Mouse (Mus musculus) cerebellum, postnatal 36 days (tissue): ENCODE data around the gene Olfr283.
"Not testable (repeated sequence)": the region's sequence is repeated elsewhere in the genome, so short reads cannot be mapped to it uniquely, and the experiment has no call there.

Experiments
- DNase-seq, 2 experiments: peaks; one replicate each; pipeline ENCODE4 v3.0.0; 2021 to 2022; ENCODE audit warnings: mixed read lengths in 2 of 2

Gene Olfr283

DNA sequence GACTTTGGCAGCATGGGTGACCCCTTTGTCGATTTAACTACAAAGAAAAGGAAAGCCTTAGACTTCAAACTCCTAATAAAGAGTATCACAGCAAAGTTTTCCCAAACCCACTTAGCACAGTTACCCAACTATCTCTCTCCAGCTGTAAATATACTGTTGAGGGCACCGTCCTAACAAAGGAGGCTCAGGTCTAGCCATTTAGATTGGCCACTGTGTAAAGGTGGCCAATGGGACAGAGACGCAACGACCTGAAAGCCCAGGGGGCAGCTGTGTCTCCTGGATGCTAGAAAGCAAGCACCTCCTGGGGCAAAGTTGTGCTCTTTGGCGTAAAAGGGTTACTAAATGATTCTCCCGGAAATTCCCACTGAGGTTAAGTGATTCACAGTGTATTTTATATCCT is at the start of gene Olfr283:
Gene Olfr283 (minus strand): TSS at position 101 of the 400 bp plus-strand sequence.
- DNase-seq: no peak

- DNase-seq: no peak
These were observed 44.4 kb upstream of the Olfr283 start for GRCm38 (mm10) chr15:98425188-98425587.

DNA sequence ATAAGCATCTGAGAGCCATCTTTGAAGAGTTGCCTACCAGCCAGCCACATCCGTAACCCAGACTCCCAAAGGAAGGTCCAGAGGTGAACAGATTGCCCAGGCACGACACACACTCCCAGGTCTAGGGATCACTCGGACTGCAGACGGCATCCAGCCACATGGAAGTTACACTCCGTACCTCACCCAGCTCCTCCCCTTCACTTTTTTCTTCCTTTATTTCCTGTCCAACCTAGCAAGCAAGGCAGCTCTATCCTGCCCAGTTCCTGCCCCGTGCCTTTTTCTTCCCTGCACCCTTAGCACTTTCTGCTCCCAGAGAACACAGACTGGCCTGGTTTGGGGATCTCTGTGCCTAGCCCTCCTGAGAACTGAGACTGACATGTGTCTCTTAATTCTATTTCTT is 44.0 kb upstream of the Olfr283 start:
- DNase-seq: no peak

DNA sequence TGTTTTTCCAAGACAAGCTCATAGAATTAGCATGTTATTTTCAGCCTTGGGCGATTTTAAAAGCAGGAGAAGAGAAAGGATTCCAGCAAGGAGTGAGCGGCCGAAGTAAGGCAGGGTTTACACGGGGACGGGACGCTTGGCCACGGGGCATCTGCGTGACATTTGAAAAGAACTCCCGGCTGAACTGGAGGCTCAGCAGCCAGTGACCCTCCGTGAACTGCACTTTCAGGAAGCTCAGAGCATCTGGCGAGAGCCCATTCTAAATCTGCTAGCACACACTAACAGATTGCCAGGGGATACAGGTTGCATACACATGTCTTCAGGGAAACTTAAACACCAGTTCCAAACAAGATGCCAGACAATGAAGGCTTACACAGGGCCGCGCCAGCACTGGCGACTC is 43.6 kb upstream of the Olfr283 start:
- no peak for DNase-seq

DNA sequence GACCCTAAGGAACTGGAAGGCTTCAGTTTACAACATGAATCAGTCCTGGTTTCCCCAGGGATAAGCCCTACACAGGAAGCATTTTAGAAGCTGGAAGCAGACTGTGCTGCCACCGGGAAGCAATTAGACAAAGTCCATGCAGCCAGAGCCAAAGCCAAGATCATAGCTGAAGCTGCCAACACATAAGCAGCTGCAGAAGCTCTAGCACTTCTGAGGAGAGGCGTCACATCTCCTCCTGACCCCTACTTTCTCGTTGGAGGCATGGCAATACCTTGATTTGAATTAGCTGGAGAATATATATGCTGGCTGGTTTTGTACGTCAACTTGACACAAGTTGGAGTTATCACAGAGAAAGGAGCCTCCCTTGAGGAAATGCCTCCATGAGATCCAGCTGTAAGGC is 40.2 kb upstream of the Olfr283 start:
- DNase-seq: no peak

DNA sequence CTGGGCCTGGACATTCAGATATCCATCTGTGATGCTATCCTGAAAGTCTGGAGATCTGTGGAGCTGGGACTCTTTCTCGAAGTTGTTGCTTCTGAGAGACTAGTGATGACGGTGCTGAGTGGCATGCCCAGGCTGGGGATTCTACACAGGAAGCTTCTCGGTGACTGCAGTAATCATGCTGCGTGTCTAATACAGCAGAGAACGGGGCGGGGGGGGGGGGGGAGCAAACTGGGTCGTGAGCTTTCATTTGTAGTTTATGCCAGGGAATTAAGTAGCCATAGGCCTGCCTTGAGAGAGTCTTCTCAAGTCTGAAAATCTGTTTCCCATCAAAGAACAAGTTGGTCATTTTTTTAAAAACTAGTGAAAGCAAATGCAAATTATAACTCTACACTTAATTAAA is 37.4 kb upstream of the Olfr283 start:
- no peak for DNase-seq

DNA sequence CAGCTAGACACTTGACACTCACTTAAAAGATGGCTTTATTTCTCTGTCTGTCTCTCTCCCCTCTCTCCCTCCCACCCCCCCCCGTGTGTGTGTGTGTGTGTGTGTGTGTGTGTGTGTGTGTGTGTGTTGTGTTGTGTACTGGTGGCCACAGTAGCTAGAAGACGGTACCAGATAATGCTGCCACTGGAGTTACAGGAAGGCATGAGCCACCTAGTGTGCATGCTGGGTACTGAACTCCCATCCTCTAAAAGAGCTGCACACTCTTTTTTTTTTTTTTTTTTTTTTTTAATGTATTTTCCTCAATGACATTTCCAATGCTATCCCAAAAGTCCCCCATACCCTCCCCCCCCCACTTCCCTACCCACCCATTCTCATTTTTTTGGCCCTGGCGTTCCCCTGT is 36.5 kb upstream of the Olfr283 start:
- not testable (repeated sequence) for DNase-seq

GRCm38 (mm10) chr15:98416802-98417201 is 36.1 kb upstream of the Olfr283 start:
- DNase-seq: not testable (repeated sequence)

- DNase-seq: no peak
These were observed 35.2 kb upstream of the Olfr283 start for GRCm38 (mm10) chr15:98415996-98416395.

DNA sequence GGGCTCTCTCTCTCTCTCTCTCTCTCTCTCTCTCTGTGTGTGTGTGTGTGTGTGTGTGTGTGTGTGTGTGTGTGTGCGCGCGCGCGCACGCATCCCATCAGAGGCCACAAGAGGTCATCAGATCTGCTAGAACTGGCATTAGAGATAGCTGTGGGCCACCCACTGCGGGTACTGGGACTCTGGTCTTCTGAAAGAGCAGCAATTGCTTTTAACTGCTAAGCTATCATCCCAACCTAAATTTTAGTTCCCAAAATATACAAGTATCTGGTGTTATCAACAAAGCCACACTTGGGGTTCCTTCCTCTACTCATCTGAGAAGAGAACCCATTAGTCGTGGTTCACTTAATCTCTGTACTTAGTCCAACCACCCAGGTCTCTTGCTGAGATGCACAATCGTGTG is 29.5 kb upstream of the Olfr283 start:
- no peak for DNase-seq

GRCm38 (mm10) chr15:98409635-98410034 is 28.9 kb upstream of the Olfr283 start:
- DNase-seq: no peak

DNA sequence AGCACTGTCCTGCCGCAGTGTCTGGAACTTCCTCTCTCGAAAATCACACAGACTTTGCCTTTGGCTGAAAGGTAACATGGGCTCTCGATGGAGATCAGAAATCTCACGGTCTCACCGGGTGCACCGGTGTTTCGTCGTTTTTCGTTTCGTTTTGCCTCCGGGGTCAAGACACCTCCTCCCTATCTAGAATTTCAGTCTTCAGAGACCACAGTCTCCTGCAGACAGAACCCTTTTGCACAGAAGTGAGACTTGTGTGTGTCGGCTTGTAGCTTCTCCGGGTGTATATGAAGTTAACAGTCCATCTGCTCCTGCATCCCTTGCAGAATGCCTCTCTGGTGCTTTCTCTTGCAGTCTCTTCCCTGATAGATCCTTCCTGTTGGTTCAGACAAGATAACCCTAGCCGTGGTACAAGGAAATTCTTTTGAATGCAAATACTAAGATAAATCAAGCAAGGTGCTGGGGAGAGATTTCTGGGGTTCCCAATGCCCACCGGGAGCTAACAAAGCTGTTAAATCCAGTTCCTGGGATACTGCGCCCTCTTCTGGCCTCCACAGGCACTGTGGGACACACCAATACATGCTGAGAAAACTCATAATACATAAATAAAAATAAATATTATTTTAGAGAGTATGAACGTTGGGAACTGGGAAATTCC is 27.8 kb upstream of the Olfr283 start:
- DNase-seq: peak; percentile 12 to 22

DNA sequence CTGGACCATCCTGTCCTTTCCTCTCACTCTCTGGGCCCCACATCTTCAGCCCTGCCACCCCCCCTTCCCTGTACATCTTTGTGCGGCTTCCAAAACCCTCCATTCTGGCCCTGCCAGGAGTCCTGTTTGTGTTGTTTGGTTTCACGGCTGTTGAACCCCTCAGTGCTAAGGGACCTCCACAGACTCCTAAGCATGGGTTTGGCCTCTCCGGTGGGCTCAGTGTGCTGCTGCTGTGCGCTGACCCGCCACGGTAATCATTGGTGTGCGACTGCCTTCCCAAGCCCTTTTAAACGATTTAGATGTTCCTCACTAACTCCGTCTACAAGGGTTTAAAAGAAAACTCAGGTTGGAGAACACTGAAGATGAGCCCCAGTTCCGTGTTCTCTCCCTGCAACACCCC is 21.6 kb upstream of the Olfr283 start:
- no peak for DNase-seq

DNA sequence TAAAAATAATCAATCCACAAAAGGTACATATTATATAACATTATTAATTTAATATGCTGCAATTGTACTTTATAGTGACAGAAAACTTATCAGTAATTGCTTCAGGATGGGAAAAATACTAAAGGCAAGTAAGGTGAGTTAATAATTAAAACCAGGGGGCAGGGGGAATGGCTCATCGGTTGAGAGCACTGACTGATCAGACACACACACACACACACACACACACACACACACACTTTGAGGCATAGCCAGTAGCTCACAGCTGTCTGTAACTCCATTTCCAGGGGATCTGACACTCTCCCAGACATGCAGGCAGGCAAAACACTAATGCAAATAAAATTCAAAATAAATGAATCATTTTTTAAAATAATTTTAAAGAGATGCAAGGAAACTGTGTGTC is 16.4 kb upstream of the Olfr283 start:
- no peak for DNase-seq

DNA sequence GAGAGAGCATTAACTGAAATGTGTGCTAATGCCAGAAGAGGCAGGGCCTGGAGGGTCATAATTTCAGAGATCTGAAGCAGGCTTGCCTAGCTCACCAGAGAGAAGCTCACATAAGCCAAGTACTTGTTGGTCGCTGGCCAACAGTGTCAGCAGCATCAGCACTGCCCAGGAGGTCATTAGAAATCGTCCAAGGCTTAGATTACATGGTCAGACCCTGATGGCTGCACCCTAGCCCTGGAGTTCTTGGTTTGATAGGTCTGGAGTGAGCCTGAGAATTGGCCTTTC is 11.1 kb upstream of the Olfr283 start:
- no peak for DNase-seq

DNA sequence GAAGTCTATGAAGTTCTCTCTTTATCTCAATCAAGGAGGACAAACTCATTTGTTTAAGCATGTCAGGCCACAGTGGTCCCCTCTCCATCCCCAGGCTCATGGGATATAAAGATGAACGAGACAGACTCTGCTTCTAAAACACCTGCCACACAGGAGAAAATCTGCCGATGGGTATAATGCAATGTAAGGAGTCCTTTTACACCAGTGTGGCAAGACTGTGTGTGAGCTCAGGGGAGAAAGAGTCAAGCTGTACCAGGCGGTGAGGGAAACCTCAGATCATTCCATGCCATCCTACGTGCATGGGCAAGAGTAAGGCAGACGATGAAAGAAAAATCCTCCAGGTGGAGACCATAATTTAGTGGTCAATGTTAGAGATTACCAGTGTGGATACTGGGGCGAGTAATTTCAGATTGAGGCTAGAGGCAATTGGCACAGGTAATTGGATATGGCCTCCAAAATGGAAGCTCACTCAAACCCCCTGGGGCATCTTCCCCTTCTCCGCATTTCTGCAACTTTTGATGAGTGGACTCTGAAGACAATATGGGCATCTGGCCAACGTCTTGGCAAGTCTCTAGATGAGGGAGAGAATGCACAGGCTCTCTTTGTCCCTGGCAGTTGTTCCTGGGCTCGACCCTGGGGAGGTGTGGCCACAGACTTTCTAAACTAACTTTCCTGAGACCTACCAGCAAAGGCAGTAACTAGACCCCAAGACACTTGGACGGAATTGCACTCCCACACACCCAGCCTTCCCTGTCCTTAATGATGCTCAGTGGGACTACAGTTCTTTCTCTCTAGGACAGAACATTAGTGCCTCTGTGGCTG is 10.5 kb upstream of the Olfr283 start:
- no peak for DNase-seq

- peak; percentile 52 to 71 for DNase-seq
These were observed 9.1 kb upstream of the Olfr283 start for GRCm38 (mm10) chr15:98389796-98390195.

DNA sequence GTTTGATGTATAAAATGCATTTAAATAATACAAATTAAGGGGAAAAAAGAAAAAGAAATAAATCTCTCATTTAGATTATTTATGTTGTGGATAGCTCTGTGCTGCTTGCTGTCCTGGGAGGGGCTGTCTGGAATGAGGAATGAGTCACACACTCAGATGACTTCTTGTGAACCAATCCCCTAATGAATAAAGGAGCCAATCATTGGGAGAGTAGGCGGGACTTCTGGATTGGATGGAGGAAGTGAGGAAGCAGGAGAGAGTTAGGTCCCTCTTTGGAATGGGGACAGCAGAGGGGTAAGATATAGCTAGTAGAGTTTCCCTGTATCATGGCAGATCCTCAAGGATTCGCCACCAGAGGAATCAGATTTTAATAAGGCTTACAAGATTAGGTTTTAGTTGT is 6.9 kb upstream of the Olfr283 start:
- DNase-seq: no peak

- no peak for DNase-seq
These were observed 2.5 kb downstream of the Olfr283 start for GRCm38 (mm10) chr15:98378209-98378608.

- DNase-seq: no peak
These were observed 39.9 kb downstream of the Olfr283 start, which contains the start of gene Olfr284 for GRCm38 (mm10) chr15:98340887-98341286. Gene Olfr284 (minus strand): TSS chr15:98340987.
